ENCODE assay signal across 21 mouse cellular contexts in genomic region chr16:90542383-90542782, GRCm38 (mm10).
DNase-seq lines count a peak whose midpoint lies in the region; TF ChIP-seq lines count a peak whose summit lies in the region.
"Had no signal": no experiment of that assay in that cellular context is flagged by ENCODE, and none has a peak within 500 bp of the region (broad histone marks: within the 10 kb centered on the region; RNA-seq: fewer than 3 reads in every experiment).

No protein-coding gene starts in this region.

- H3K4me1 ChIP-seq in heart, embryonic 10.5 days = peaks cover 22% of the 10 kb centered on the region
- no peaks in the 10 kb centered on the region; the same call in 1 of the 2 replicates for H3K4me1 ChIP-seq in lung, adult 2 months (ENCODE audit: control insufficient read depth, insufficient read depth, low read length)
- H3K4me1 ChIP-seq: liver, embryonic 12.5 days had no signal

- H3K27ac ChIP-seq in heart, embryonic 10.5 days = no peak overlapping the region
- H3K27ac ChIP-seq: embryonic facial prominence, embryonic 15.5 days; hindbrain, postnatal 0 days; layer of hippocampus, adult 2 months; limb, embryonic 13.5 days; liver, embryonic 12.5 days; macrophage; midbrain, embryonic 12.5 days had no signal

- H3K27me3 ChIP-seq in heart, embryonic 10.5 days (ENCODE audit: insufficient read depth, poor library complexity, severe bottlenecking) = no peaks in the 10 kb centered on the region; the same call in 1 of the 2 replicates
- H3K27me3 ChIP-seq: embryonic facial prominence, embryonic 15.5 days; liver, embryonic 12.5 days; midbrain, embryonic 12.5 days had no signal

- no peak overlapping the region for H3K4me3 ChIP-seq in heart, embryonic 10.5 days
- no peak overlapping the region for H3K4me3 ChIP-seq in lung, adult 2 months (replicated peaks; ENCODE audit: extremely low read depth, low read depth, low read length)
- H3K4me3 ChIP-seq: embryonic facial prominence, embryonic 15.5 days; layer of hippocampus, adult 2 months; limb, embryonic 13.5 days; liver, embryonic 12.5 days; midbrain, embryonic 12.5 days had no signal

- no peaks in the 10 kb centered on the region for H3K36me3 ChIP-seq in heart, embryonic 10.5 days
- H3K36me3 ChIP-seq: embryonic facial prominence, embryonic 15.5 days; limb, embryonic 13.5 days; liver, embryonic 12.5 days; midbrain, embryonic 12.5 days had no signal

- H3K9me3 ChIP-seq in heart, embryonic 10.5 days = no peaks in the 10 kb centered on the region
- H3K9me3 ChIP-seq: embryonic facial prominence, embryonic 15.5 days; limb, embryonic 13.5 days; liver, embryonic 12.5 days; midbrain, embryonic 12.5 days had no signal

- TF ChIP-seq CTCF in lung, adult 2 months (IDR thresholded peaks at IDR 0.05; ENCODE audit: insufficient read depth, low read length) = no peak

- no peak for TF ChIP-seq POLR2A in lung, adult 2 months (IDR thresholded peaks at IDR 0.05; ENCODE audit: borderline replicate concordance, extremely low read depth, low read depth, low read length)

- WGBS in heart, embryonic 10.5 days = 50% methylated on average over 10 of the region's 10 CpGs
- WGBS in lung, adult 2 months = 43% methylated on average over 10 of the region's 10 CpGs

- DNase-seq in heart, adult 18-20 months = peak; percentile 12 to 28
- no peak for DNase-seq in heart, embryonic 10.5 days (ENCODE audit: low spot score)
- DNase-seq in lung, adult 18-20 months = peak; percentile 16 to 35
- no peak for DNase-seq in lung, adult 2 months
- DNase-seq in lung, postnatal 10 days = peak; percentile 72
- no peak for DNase-seq in gastrocnemius, adult 18-20 months (ENCODE audit: low spot score)
- no peak for DNase-seq in urinary bladder, postnatal 25 days (ENCODE audit: low spot score)
- DNase-seq: adrenal gland, postnatal 25 days; cerebellum, adult 9-10 months; gastrocnemius, postnatal 14 days; kidney, adult 9 months; kidney, postnatal 25 days; thymus, adult 18-20 months; thymus, postnatal 4 days had no signal

Comparison
In these comparisons a context has a peak if more than half of its experiments do, and no peak if none do; other contexts are left out.
1. DNase-seq: peak in heart, adult 18-20 months (2 of 2), lung, adult 18-20 months (2 of 2) and lung, postnatal 10 days (single experiment); none in heart, embryonic 10.5 days (single experiment), lung, adult 2 months (single experiment), gastrocnemius, adult 18-20 months (single experiment) and urinary bladder, postnatal 25 days (single experiment).